Mouse (Mus musculus): ENCODE measurements at regions not wholly inside any gene's neighbourhood (a gene's known extent, or its start where the extent isn't known, plus 50 kb on each side); places are given as distances from the start of the nearest gene placed in this dataset.
"Not testable (repeated sequence)": the region's sequence is repeated elsewhere in the genome, so short reads cannot be mapped to it uniquely, and the experiment has no call there.

DNA sequence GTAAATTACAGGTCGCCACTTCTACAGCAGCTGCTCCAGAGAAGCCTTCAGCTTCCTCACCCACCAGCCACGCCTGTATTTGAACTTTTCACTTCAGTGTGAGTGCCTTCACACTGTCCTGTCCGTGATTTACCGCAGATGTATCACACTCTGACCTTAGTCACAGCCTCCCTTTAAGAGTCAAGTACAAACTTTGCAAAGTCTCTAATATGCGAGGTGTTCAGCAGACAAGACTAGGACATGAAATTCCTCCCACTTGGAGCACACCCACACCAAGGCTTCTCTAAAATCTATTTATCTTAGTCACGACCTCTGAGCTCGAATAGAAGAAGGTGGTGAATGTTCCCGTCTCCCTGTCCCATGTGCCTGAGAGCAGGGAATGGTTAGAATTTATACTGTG is 456.6 kb upstream of the Smim15 start:
- no peak for DNase-seq

DNA sequence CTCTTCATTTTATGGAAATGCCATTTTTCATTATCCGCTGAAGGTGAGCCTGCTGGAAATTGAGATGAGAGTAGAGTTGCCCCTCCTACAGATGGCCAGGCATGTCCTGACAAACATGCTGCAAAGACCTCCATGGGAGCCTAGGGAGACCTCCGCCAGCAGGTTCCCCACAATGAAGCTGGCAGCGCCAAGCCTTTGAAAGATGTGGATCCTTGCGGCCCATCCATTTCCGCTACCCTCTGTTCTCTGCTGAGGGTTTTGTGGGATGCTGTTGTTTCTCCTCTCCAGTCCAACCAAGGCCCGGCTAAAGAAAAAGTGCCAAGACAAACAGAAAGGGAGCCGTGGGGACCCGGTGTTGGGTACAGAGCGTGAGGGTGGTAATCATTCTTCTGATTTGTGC is 458.3 kb upstream of the Smim15 start:
- DNase-seq: no peak

DNA sequence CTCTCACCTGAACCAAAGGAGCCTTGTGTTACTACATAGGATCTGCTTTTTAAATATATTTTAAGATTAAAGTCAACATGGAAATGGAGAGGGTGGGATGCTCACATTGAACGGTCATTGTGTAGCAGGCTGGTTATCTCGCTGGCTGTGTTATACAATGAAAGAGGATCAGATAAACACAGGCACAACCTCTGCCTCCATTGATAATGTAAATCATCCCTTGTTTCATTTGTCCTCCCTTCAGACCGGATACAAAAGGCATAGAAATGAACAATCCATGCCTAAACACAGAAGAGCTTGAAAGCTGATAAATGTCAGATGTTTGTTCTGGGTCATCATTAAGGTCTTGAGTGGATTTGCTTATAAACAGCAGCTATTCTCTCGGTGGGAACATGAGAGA is 458.9 kb upstream of the Smim15 start:
- no peak for DNase-seq

DNA sequence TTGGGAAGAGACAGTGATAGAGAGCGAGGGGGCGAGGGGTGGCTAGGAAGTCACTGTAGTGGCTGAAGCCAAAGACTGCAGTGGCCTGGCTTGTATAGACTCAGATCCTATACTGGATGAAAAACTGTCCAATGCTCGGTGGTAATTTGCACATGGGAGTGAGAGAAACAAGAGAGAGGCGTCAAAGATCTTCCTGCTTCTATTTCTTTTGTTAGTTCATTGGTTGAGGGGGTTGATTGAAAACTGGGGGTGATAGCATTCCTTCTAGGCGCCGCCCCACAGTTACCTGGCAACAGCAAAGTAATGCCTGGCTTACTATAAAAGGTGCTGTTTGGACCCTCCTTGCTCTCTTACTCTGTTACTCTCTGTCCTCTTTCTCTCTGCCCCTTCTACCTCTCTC is 465.3 kb upstream of the Smim15 start:
- DNase-seq: no peak

DNA sequence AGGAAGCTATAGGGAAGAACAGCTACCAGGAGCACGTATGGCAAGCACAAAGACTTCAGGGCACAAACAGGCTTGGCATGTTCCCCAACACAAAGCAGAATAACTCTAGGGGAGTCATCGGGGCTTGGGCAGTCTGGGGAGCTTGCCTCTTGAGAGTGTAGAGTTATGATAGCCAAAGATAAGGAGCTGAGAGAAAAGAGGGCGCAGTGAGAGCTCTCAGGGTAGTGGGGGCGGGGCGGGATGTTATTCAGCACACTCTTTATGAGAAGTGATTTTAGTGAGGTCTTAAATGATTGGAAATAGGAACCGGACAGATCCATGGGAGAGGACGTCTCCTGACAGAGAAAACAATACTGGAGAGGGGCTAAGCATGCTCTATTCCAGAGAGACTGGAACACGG is 466.4 kb upstream of the Smim15 start:
- DNase-seq: no peak

DNA sequence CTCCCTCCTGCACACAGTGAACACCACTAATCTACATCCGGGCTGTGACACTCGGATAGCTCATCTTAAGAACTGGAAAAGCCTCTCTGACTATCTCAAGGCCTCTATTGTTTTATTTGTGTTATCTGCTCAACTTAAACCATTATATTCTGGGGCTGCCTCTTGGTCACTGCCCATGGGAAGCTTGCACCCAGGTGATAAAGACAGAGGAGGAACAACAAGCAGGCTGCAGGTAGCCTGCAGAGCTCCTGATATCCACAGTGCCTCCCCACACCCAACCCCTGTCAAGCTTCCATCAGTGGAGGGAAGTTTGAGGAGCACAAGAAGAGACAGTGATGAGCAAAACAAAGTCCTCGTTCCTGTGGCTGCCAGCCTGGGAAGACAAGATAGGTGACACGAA is 467.0 kb upstream of the Smim15 start:
- no peak for DNase-seq

DNA sequence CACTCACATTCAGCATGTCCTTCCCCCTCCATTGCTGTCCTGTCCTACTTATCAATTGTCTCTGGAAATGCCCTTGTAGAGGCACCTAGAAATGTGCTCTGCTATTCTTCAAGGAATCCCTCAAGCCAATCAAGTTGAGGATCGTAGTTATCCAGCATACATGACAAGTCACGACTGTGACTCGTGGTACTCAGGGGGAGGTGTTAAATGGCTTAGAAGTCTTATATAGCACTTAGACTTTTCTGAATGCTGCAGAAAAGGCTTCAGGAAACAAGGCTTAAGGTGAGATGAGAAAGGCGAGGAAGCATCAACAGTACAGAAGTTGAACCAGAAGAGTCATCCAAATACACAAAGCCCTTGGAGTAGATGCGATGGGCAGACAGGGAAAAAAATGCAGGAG is 467.5 kb upstream of the Smim15 start:
- DNase-seq: no peak

DNA sequence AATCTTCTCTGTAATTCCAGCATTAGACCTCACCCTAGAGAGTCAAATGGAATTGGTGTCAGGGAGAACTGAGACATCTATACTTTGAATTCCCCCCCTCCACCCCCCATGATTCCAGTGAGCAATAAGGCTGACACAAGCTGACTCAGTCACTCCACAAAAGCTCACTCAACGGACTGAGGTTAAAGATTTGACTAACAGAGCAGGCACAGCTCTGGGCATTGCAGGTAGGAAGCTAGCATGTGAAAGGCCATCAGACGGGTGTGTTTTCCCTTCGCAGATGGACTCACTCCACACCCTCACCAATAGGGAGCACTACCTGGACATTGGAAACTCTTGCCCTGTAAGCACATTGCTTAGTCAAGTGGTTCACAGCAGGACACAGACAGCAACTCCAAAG is 469.2 kb upstream of the Smim15 start:
- DNase-seq: no peak

DNA sequence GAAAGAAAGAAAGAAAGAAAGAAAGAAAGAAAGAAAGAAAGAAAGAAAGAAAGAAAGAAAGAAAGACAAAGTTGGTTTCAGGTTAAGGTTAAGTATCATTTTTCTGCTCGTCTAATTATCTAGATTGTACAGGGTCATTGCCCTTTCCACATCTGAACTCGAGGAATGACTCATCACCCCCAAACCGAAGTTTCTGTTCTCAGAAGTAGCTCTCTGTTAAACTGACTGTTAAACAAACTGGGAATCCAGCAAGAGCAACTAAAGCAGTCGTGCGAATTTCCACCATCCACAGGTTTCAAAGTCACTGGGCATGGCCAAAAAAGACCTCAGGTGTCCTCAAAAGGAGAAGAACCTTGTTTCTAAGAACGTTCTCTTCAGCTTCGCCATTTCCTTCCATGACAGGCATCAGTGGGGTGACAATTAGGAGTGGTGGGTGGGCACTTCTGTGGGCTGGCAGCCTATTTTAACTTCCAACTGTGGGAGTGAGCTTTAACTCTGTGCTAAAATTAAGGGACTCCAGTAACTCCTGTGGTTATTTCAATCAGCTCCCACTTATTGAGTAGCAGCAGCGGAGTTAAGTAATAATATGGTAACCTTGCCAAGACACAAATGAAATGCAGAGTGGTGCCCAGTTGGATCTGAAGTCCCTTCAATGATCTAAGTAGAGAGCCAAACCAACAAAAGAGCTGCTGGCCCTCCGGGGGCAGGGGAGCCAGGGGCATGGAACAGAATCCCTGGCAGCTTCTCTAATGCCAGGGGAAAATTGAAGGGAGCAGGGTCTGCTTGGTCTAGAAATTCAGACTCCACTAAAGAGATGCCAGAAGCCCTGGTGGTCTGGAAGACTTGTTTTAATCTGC is 470.5 kb upstream of the Smim15 start:
- DNase-seq: no peak

DNA sequence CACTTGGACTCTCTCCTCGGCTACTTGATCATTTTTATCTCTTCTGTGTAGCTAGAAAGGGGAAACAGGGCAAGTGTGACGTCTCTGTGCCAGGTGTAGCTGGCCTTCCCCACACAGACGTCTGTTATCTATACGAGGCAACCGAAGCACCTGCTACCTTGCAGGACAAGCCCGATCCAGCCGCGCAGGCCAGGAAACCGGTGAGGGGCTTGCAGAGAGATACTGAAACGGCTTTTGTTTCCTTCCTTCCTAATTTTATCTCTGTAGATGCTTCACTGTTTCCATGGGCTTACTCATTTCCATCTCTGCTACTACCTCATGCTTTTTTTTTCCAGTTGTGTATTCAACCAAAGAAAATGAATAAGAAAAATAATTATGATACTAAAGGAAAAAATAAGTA is 472.7 kb upstream of the Smim15 start:
- DNase-seq: no peak

DNA sequence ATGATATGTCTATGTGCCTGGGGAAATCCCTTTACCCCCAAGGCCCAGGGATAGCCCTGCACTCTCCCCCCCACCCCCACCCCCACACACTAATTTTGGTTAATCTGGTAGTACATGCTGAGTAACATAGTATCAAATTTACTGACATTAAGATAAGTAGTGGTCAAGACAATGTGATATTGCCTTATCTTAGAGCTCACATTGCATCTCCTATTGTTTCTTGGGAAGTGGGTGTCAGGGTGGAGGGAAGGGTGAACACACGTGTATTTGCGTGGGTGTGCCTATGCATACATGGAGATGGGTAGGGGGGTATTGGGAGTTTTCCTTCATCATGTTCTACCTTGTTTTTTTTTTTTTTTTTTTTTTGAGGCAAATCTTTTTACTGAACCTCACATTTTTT is 474.8 kb upstream of the Smim15 start:
- DNase-seq: no peak

DNA sequence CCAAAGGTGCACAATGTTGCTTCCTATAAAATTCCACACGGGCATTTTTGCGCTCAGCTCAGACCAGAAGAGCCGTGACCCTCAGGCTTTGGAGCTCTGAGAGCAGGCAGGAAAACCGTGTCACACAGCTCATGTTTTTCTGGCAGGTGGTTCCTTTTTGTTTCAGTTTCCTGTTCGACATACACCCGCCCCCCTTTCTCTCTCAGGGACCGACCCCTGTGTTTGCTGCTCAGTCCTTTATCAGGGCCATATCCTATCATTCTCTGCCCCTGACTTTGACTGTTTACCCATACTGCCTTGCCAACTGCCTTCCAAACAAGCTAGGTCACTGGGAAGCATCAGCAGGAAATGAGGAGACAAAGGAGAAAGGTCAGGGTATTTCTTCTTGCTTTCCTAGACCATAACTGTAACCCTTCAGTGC is 475.5 kb upstream of the Smim15 start:
- DNase-seq: no peak

DNA sequence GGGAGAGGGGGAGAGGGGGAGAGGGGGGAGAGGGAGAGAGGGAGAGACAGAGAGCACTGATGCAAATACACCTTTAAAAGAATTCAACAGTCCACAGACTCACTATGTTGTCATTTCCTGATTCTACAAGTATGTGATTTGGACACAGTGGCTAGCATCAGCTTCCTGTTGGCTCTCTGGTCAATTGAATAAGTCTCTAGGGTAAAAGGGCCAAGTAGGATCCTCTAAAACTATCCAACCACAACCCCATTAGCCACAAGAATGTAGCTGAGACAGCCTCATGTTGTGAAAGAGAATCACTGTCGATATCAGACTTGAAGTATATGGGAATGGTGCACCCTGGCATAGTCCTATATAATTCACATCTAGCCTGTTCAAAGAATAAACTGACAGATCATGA is 481.8 kb upstream of the Smim15 start:
- DNase-seq: no peak

DNA sequence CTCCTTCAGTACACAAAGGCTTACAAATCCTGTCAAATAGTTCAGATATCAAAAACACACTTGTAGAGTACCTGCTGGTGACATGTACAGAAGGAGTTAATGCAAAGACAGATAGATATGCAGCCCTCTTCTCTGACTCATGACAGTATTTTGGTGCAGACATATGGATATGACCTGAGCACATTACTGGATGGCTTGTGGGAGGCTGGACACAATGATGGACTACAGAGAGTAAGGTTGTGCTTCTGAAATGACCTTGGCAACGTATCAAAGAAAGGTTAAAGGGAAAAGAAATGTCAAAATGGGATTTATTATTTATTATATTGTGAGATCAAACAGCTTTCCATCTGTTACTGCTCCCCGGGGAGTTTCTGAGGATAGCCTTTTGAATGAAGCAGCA is 482.7 kb upstream of the Smim15 start:
- no peak for DNase-seq

DNA sequence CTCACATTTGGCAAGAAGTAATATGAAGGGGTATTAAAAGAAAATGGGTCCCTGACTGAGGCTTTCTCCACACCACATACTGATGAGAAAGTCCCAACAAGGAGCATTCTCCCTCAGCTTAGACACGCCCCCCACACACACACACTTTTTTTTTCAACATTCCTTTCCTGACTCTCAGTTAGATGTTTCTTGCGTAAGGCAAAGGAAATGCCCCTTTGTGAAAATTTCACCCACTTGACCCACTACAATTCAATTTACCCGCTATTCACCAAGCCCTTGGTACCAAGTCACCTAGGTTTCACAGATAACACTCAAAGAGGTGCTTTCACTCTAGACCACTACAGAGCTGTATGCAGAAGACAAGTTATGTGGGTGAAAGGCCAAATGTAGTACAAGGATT is 488.3 kb upstream of the Smim15 start:
- DNase-seq: no peak

DNA sequence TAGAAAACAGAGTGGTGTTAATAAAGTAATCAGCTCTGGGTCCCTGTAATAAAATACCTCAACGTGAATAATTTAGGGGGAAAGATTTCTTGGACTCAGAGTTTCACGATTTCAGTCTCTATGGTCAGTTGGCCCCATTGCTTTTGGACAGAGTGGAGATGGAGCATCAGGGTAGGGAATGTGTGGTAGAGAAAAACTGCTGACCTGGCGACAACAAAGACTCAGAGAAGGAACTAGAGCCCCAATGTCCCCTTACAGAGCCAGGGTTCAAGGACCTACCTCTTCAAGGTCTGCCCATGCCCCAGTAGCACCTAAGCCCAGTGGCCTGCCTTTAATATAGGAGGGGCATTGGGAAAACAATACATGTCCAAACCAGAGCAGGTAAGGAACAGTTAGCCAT is 490.2 kb upstream of the Smim15 start:
- no peak for DNase-seq

DNA sequence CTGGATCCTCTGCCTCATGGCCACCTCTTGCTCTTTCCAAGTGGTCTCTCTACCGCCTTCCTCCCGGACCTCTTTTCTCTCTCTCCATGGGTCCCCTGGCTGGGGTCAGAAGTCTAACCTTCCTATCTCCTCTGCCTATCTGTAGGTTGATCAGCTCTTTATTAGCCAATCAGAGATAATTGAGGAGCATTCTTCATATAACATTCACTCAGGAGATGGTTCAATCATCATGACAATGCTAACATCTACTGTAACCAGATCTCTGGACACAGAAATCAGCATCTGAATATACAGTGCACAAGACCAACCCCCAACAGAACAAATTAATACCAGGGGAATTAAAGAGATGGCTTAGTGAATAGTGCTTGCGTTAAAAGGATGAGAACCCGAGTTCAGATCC is 492.1 kb upstream of the Smim15 start:
- no peak for DNase-seq

DNA sequence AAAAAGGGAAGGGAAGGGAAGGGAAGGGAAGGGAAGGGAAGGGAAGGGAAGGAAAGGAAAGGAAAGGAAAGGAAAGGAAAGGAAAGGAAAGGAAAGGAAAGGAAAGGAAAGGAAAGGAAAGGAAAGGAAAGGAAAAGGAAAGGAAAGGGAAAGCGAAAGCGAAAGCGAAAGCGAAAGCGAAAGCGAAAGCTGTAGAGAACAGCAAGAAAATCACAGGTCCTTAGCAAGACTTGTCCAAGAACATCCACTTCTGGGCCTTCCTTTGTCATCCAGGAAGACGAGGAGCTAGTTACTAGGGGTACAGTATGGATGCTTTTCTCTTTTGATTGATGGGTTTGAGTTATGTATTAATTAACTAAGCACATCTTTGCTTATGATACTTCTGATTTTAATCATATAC is 494.3 kb upstream of the Smim15 start:
- DNase-seq: not testable (repeated sequence)

DNA sequence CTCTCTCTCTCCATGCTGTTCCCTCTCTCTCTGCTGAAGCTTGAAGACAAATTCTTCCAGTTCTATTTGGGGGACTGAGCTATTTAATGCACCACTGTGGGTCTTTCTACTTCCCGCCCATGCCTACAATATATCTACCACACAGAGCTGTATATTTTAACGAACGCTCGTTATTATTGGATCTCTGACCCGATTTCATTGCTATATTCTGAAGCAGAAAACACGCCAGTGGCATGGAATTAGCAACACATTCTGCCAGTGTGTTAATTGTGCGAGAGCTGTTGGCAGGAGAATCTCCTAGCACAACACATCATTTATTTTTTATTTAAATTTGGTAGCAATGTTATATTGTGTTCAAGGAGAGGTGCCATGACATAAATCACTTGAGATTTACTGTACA is 497.2 kb upstream of the Smim15 start:
- no peak for DNase-seq

DNA sequence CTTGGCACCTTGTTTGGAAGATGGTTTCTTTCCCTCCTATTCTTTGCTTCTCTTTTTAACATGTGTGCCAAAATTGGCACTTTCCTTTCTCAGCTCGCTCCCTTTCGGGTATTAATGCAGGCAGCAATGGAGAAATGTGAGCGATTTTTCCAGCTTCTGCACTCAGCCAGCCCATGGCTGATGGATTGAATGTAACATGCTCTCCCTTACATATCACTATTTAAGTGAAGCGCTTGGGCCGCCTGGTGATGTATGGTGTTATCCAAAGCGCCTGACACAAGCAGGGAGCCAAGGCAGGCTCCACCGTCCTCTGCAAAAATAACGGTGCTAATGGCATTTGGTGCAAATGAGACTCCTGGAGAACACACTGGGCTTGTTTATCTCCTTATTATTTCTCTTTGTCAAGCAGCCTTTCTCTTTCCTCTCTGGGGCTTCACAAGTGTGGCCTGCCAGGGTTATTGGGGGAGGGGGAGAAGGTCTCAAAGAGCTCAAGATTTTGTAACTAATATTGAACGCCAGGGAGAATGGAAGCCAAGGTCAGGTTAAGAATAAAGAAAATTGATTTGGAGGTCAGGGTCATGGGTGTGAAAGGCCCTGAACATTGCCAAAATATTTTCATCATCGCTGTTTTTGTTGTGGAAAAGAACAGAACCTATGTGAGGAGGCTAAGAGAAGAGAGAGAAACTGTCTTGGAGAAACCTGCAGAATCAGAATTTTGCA is 497.9 kb upstream of the Smim15 start:
- no peak for DNase-seq

DNA sequence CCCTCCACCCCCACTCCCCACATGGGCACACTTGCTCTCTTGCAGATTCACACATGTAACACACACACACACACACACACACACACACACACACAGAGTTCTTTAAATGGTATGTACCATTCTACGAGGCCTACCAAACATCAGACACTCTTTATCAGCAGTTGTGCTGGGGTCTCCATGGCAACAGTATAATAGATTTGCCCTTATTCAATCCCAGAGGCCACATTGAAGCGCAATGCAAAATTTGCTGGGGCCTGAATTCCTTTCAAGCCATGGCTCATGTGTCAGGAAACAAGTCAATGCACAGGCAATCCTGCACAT is 502.7 kb upstream of the Smim15 start:
- DNase-seq: no peak

DNA sequence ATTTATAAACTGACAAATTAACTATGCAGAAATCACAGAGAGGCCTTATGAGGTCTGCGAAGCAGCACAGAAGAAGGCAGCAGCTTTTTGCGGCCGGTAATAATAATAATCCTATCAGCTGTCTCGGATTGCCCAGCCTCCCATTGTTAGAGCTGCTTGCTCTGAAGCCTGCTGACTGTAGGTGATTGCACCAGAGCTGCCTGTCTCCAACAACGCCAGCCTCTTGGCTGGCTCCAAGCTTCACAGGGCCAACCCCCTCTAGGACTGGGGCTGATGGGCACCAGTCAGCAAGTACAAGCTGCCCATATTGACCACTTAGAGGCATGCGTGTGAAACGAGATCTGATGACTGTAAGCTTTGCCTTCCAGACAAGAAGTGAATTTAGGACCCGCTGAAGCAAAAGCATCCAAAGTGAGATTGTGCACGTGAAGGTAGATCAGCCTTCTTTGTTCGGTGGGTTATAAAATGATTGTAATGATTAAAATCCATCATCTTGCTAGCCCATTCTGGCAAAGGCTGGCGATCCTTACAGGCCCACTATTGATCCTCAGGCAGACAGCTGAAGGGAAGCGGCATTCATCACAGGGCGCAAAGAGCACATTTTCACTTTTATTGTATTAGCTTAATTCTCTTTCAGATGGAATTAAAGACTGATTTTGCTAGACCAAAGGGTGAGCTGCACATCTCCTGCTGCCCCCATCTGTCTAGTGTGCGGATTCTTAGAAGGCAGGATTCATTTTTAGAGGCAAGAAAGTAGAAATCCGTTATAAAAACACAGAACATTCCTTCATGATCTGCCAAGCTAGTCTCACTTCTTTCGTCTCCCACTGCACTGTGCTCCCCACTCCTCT is 503.2 kb upstream of the Smim15 start:
- no peak for DNase-seq

DNA sequence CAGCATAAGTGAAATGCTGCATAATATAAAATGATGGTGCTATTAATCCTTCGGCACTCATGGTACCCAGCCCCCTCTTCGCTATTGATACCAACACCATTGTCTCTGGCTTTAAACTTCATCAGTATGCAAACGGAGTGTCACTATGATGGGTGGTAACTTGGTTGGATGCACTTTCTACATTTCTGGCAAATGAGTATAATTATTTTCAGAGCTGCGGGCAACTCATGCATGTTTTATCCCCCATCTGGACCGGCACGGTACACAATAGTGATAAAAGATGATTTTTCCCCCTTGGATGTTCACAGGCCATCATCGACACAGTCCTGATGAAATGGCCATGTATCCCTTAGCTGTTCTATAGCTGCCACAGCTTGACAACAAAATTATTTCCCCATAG is 503.9 kb upstream of the Smim15 start:
- no peak for DNase-seq
